Mouse (Mus musculus) yolk sac, embryonic 10.5 days (tissue): ENCODE results near the gene Vps16.

ENCODE experiments used
- DNase-seq: peaks from one replicate; pipeline ENCODE4 v3.0.0-alpha.2; 2017; ENCODE audit warnings: low spot score

The Vps16 gene

GRCm38 (mm10) chr2:130461287-130462071 lies 37.3 kb downstream of the Vps16 start:
- DNase-seq: no peak

- DNase-seq: no peak
These were observed 42.3 kb downstream of the Vps16 start for GRCm38 (mm10) chr2:130466438-130466837.

- DNase-seq: no peak
These were observed 45.2 kb downstream of the Vps16 start for GRCm38 (mm10) chr2:130469366-130469765.

- DNase-seq: no peak
These were observed 45.8 kb downstream of the Vps16 start for GRCm38 (mm10) chr2:130469935-130470334.

- DNase-seq: no peak
These were observed 48.9 kb downstream of the Vps16 start for GRCm38 (mm10) chr2:130472908-130473510.

GRCm38 (mm10) chr2:130475764-130476163 lies 51.6 kb downstream of the Vps16 start:
- DNase-seq: no peak

- DNase-seq: no peak
These were observed 52.6 kb downstream of the Vps16 start for GRCm38 (mm10) chr2:130476666-130477297.

- no peak for DNase-seq
These were observed 58.0 kb downstream of the Vps16 start for GRCm38 (mm10) chr2:130482177-130482576.

- no peak for DNase-seq
These were observed 58.6 kb downstream of the Vps16 start for GRCm38 (mm10) chr2:130482700-130483099.

GRCm38 (mm10) chr2:130484206-130484605 lies 60.1 kb downstream of the Vps16 start:
- DNase-seq: no peak

GRCm38 (mm10) chr2:130488002-130488401 lies 63.9 kb downstream of the Vps16 start:
- no peak for DNase-seq

- DNase-seq: peak; percentile 14
These were observed 64.5 kb downstream of the Vps16 start for GRCm38 (mm10) chr2:130488600-130488999.

GRCm38 (mm10) chr2:130491162-130491561 lies 67.0 kb downstream of the Vps16 start:
- DNase-seq: no peak

GRCm38 (mm10) chr2:130491587-130491986 lies 67.4 kb downstream of the Vps16 start:
- peak; percentile 50 for DNase-seq
